Comparison of ENCODE assay signal across 10 mouse cellular contexts in genomic region chr2:157487733-157488175, GRCm38 (mm10).
DNase-seq lines count a peak whose midpoint lies in the region; ATAC-seq lines count a peak whose summit lies in the region.
"Had no signal": no experiment of that assay in that cellular context is flagged by ENCODE, and none has a peak within 500 bp of the region (broad histone marks: within the 10 kb centered on the region; RNA-seq: fewer than 3 reads in every experiment).

No protein-coding gene starts in this region.

- no peaks in the 10 kb centered on the region for H3K27me3 ChIP-seq in neural tube, embryonic 11.5 days (ENCODE audit: control insufficient read depth, insufficient read depth, low read length)
- peaks cover 18% of the 10 kb centered on the region for H3K27me3 ChIP-seq in hindbrain, embryonic 10.5 days (ENCODE audit: insufficient read depth, poor library complexity, severe bottlenecking)
- H3K27me3 ChIP-seq in midbrain, embryonic 11.5 days (ENCODE audit: control insufficient read depth, insufficient read depth, low read length) = peaks cover 9% of the 10 kb centered on the region

- no peak overlapping the region for H3K4me2 ChIP-seq in neural tube, embryonic 11.5 days (ENCODE audit: low read depth)
- peak overlapping the region; percentile 24 for H3K4me2 ChIP-seq in midbrain, embryonic 11.5 days

- intact Hi-C loops in left cerebral cortex, postnatal 36 days (cut with DNase I) = no loop called here

- H3K9ac ChIP-seq in neural tube, embryonic 11.5 days (ENCODE audit: low read length) = peak overlapping the region; percentile 41; the same call in 1 of the 2 replicates
- H3K9ac ChIP-seq in midbrain, embryonic 11.5 days (ENCODE audit: low read length) = peak overlapping the region; percentile 49

- no peak overlapping the region for H3K4me3 ChIP-seq in neural tube, embryonic 11.5 days (ENCODE audit: low read depth, low read length)
- H3K4me3 ChIP-seq in hindbrain, embryonic 10.5 days = peak overlapping the region; percentile 18; the same call in 1 of the 2 replicates
- no peak overlapping the region for H3K4me3 ChIP-seq in midbrain, embryonic 11.5 days (ENCODE audit: low read depth, low read length)

- no peaks in the 10 kb centered on the region for H3K36me3 ChIP-seq in neural tube, embryonic 11.5 days (ENCODE audit: control insufficient read depth, insufficient read depth, low read length)
- H3K36me3 ChIP-seq in hindbrain, embryonic 10.5 days = no peaks in the 10 kb centered on the region
- H3K36me3 ChIP-seq in midbrain, embryonic 11.5 days (ENCODE audit: control insufficient read depth, insufficient read depth, low read length) = no peaks in the 10 kb centered on the region

- WGBS in neural tube, embryonic 11.5 days = 27% methylated on average over 12 of the region's 12 CpGs
- 18% methylated on average over 12 of the region's 12 CpGs for WGBS in hindbrain, embryonic 10.5 days
- WGBS in midbrain, embryonic 11.5 days = 10% methylated on average over 12 of the region's 12 CpGs

- peak overlapping the region; percentile 69 for H3K27ac ChIP-seq in neural tube, embryonic 11.5 days (ENCODE audit: low read depth, low read length)
- peak overlapping the region; percentile 90 for H3K27ac ChIP-seq in hindbrain, embryonic 10.5 days
- H3K27ac ChIP-seq in midbrain, embryonic 11.5 days (ENCODE audit: low read depth, low read length) = peak overlapping the region; percentile 92

- peaks cover 15% of the 10 kb centered on the region for H3K4me1 ChIP-seq in neural tube, embryonic 11.5 days (ENCODE audit: control insufficient read depth, insufficient read depth, low read length)
- H3K4me1 ChIP-seq in hindbrain, embryonic 10.5 days (replicated peaks) = peaks cover 48% of the 10 kb centered on the region
- H3K4me1 ChIP-seq in midbrain, embryonic 11.5 days (ENCODE audit: control insufficient read depth, insufficient read depth, low read length) = peaks cover 21% of the 10 kb centered on the region

- H3K9me3 ChIP-seq in neural tube, embryonic 11.5 days (ENCODE audit: control insufficient read depth, low read length) = no peaks in the 10 kb centered on the region
- H3K9me3 ChIP-seq in hindbrain, embryonic 10.5 days = no peaks in the 10 kb centered on the region
- no peaks in the 10 kb centered on the region for H3K9me3 ChIP-seq in midbrain, embryonic 11.5 days (ENCODE audit: control insufficient read depth, low read length)

- ATAC-seq in neural tube, embryonic 11.5 days (ENCODE audit: insufficient read depth, low FRiP score, low TSS enrichment) = peak; percentile 43
- ATAC-seq in midbrain, embryonic 11.5 days (ENCODE audit: low FRiP score) = peak; percentile 82

- peak; percentile 56 for DNase-seq in neural tube, embryonic 11.5 days (ENCODE audit: low spot score)
- no peak for DNase-seq in neural tube, embryonic 10.5 days (ENCODE audit: extremely low spot score, low spot score)
- no peak for DNase-seq in hindbrain, embryonic 10.5 days (ENCODE audit: low spot score)
- peak; percentile 96 for DNase-seq in midbrain, embryonic 11.5 days (ENCODE audit: low spot score, missing footprints)
- DNase-seq in left cerebral cortex, postnatal 36 days (ENCODE audit: low spot score in 2 of 2) = no peak
- DNase-seq in B cell, adult 2 months = no peak
- DNase-seq in adrenal gland, postnatal 25 days = no peak
- DNase-seq: heart, postnatal 36 days; kidney, postnatal 36 days; lung, postnatal 36 days had no signal

Comparison
In these comparisons a context has a peak if more than half of its experiments do, and no peak if none do; other contexts are left out.
1. DNase-seq: peak in neural tube, embryonic 11.5 days (single experiment) and midbrain, embryonic 11.5 days (single experiment); none in neural tube, embryonic 10.5 days (single experiment), hindbrain, embryonic 10.5 days (single experiment), left cerebral cortex, postnatal 36 days (0 of 2), B cell, adult 2 months (0 of 2) and adrenal gland, postnatal 25 days (single experiment).
2. Peak in every context shown above with its lines, with median percentiles within 50 percentile points of each other: H3K27ac ChIP-seq.